Mouse (Mus musculus): ENCODE results near the gene Gm28308.

GRCm38 (mm10) chr6:52235267-52235666 is 22.1 kb upstream of the Gm28308 start:
- TF ChIP-seq FLI1 (IDR thresholded peaks at IDR 0.05; ENCODE audit: low read length) (no peak), GATA1 (IDR thresholded peaks at IDR 0.05; ENCODE audit: borderline replicate concordance, low read length) (no peak)
